Mouse (Mus musculus) small intestine, adult 2 months (tissue): ENCODE data around the gene Tm9sf2.

ENCODE experiments used
- CTCF ChIP-seq: fragments of 200-500 bp; IDR thresholded peaks from 2 replicates; pipeline ENCODE4 v1.5.1; 2012; ENCODE audit warnings: low read depth, mild to moderate bottlenecking, control low read depth, inconsistent platforms, low read length, moderate library complexity, mixed read lengths; ENCODE audit not compliant: insufficient replicate concordance, insufficient read length; ENCODE audit errors: extremely low read depth
- POLR2A ChIP-seq: fragments of 200-500 bp; IDR thresholded peaks from 2 replicates; pipeline ENCODE4 v1.6.1; 2012; ENCODE audit warnings: low read depth, mild to moderate bottlenecking, control low read depth, inconsistent platforms, low read length, moderate library complexity

DNA sequence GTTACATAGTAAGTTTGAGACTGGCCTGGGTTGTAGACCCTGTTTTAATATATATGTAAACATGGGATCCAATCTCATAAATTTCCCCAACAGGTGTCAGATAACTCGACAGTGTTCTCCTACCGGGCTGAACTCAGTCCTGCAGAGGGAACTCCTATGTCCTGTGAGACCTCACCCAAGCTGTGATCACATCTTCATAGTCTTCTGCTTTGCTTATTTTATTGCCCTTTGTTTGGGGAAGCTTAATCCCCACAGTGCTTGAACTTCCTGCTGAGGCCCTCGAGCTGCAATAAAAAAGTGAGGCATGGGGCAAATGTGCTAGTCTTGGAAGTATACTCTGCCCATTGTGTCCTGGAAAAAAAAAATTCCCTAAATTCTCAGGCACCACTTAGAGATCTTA, 25.5 kb upstream of the Tm9sf2 start:
- TF ChIP-seq POLR2A (no peak), CTCF (no peak)
